Mouse (Mus musculus) heart, embryonic 11.5 days (tissue): ENCODE data around the gene Map4k1. TPM values are rescaled to one million over a fixed set of nuclear protein-coding genes. Genes with fewer than 3 reads are reported as not detected.

ENCODE experiments used
- ATAC-seq: fragments of 200-750 bp; cut with Nextera tagmentation; replicated peaks from 2 replicates; pipeline ENCODE4 v1.8.0; 2017; ENCODE audit warnings: moderate library complexity; ENCODE audit not compliant: insufficient number of reproducible peaks, low FRiP score, low TSS enrichment
- H3K27ac ChIP-seq: fragments of 300-500 bp; sonication (generic); 2 replicates; pipeline ENCODE4 v1.5.1; 2014; ENCODE audit warnings: mild to moderate bottlenecking, low read depth, low read length
- H3K27me3 ChIP-seq: fragments of 300-500 bp; sonication (generic); 2 replicates; pipeline ENCODE4 v1.6.1; 2014; ENCODE audit warnings: mild to moderate bottlenecking, low read length, mixed read lengths; ENCODE audit not compliant: control insufficient read depth, insufficient read depth
- H3K36me3 ChIP-seq: fragments of 300-500 bp; sonication (generic); 2 replicates; pipeline ENCODE4 v1.6.1; 2014; ENCODE audit warnings: mild to moderate bottlenecking, low read length, moderate library complexity, mixed read lengths; ENCODE audit not compliant: control insufficient read depth, insufficient read depth
- H3K4me1 ChIP-seq: fragments of 300-500 bp; sonication (generic); 2 replicates; pipeline ENCODE4 v1.6.1; 2014; ENCODE audit warnings: low read length; ENCODE audit not compliant: control insufficient read depth, insufficient read depth
- H3K4me2 ChIP-seq: fragments of 300-500 bp; sonication (generic); 2 replicates; pipeline ENCODE4 v1.6.1; 2014; ENCODE audit warnings: mild to moderate bottlenecking, moderate library complexity
- H3K4me3 ChIP-seq: fragments of 300-500 bp; sonication (generic); 2 replicates; pipeline ENCODE4 v1.5.1; 2014; ENCODE audit warnings: low read depth, low read length
- H3K9ac ChIP-seq: fragments of 300-500 bp; sonication (generic); 2 replicates; pipeline ENCODE4 v1.6.1; 2014; ENCODE audit warnings: mild to moderate bottlenecking, low read depth, low read length, moderate library complexity
- H3K9me3 ChIP-seq: fragments of 300-500 bp; sonication (generic); replicated peaks from 2 replicates; pipeline ENCODE4 v1.6.1; 2016; ENCODE audit warnings: low read length; ENCODE audit not compliant: control insufficient read depth
- WGBS: fragments of 180-500 bp; shearing (Covaris S2); extraction: QIAGEN DNeasy Blood & Tissue Kit; methylation state at CpG from one replicate; pipeline ENCODE4 v1.1.7; 2014; ENCODE audit not compliant: insufficient replicate concordance; 5-methylcytosine and 5-hydroxymethylcytosine counted together
- polyA plus RNA-seq: library from polyadenylated mRNA; unstranded; fragments of >200 nt; fragmentation: Nextera tagmentation; extraction: Ambion mirVana; gene quantifications from 2 replicates; pipeline ENCODE4 v1.2.1, GENCODE M21; 2014

The Map4k1 gene
- polyA plus RNA-seq, 1 experiment from 2014 or later, result 6.9 TPM

GRCm38 (mm10) chr7:28977556-28977955 lies 4.3 kb upstream of the Map4k1 start:
- H3K9ac ChIP-seq, result no peak overlapping the region
- H3K27ac ChIP-seq, result no peak overlapping the region
- H3K4me3 ChIP-seq, result no peak overlapping the region
- peaks cover 5% of the 10 kb centered on the region for H3K4me1 ChIP-seq
- 89% methylated on average over 9 of the region's 9 CpGs for WGBS
- no peaks in the 10 kb centered on the region for H3K9me3 ChIP-seq
- no peak overlapping the region for H3K4me2 ChIP-seq
- peaks cover 29% of the 10 kb centered on the region for H3K36me3 ChIP-seq
- ATAC-seq, result no peak
- no peaks in the 10 kb centered on the region for H3K27me3 ChIP-seq

GRCm38 (mm10) chr7:28982274-28983013 lies 594 bp downstream of the Map4k1 start:
- 13% methylated on average over 19 of the region's 19 CpGs for WGBS
- no peaks in the 10 kb centered on the region for H3K27me3 ChIP-seq
- ATAC-seq, result peak; percentile 42; the same call in 1 of the 2 replicates
- peak overlapping the region; percentile 89 for H3K4me3 ChIP-seq
- H3K36me3 ChIP-seq, result peaks cover 11% of the 10 kb centered on the region
- H3K27ac ChIP-seq, result peak overlapping the region; percentile 85
- H3K9me3 ChIP-seq, result no peaks in the 10 kb centered on the region
- H3K4me1 ChIP-seq, result peaks cover 10% of the 10 kb centered on the region
- peak overlapping the region; percentile 95 for H3K4me2 ChIP-seq
- peak overlapping the region; percentile 85 for H3K9ac ChIP-seq

GRCm38 (mm10) chr7:28983141-28983564 lies 1.3 kb downstream of the Map4k1 start:
- Histone ChIP-seq H3K4me2 (peak overlapping the region; percentile 95), H3K9ac (peak overlapping the region; percentile 85; the same call in 1 of the 2 replicates), H3K36me3 (peaks cover 8% of the 10 kb centered on the region), H3K27me3 (no peaks in the 10 kb centered on the region), H3K4me1 (peaks cover 10% of the 10 kb centered on the region), H3K9me3 (no peaks in the 10 kb centered on the region), H3K4me3 (peak overlapping the region; percentile 89), H3K27ac (0 out of 2 replicates have a peak overlapping the region, but pooled peaks have one; percentile 85)
- 63% methylated on average over 11 of the region's 11 CpGs for WGBS
- no peak for ATAC-seq

GRCm38 (mm10) chr7:28983849-28984248 lies 2.0 kb downstream of the Map4k1 start:
- no peak overlapping the region for H3K4me3 ChIP-seq

GRCm38 (mm10) chr7:28984452-28984851 lies 2.6 kb downstream of the Map4k1 start:
- no peak for ATAC-seq
- Histone ChIP-seq H3K36me3 (no peaks in the 10 kb centered on the region), H3K9ac (no peak overlapping the region), H3K4me2 (no peak overlapping the region), H3K9me3 (no peaks in the 10 kb centered on the region), H3K27me3 (no peaks in the 10 kb centered on the region), H3K4me3 (no peak overlapping the region), H3K4me1 (peaks cover 10% of the 10 kb centered on the region), H3K27ac (no peak overlapping the region)
- WGBS, result 93% methylated on average over 1 of the region's 1 CpGs

More at GRCm38 (mm10) chr7:28983849-28984248, 2.0 kb downstream of the Map4k1 start:
- H3K9me3 ChIP-seq, result no peaks in the 10 kb centered on the region
- no peak overlapping the region for H3K27ac ChIP-seq
- ATAC-seq, result no peak
- H3K27me3 ChIP-seq, result no peaks in the 10 kb centered on the region
- H3K4me1 ChIP-seq, result peaks cover 10% of the 10 kb centered on the region
- H3K4me2 ChIP-seq, result no peak overlapping the region
- WGBS, result 66% methylated on average over 4 of the region's 4 CpGs
- H3K9ac ChIP-seq, result no peak overlapping the region
- peaks cover under 1% of the 10 kb centered on the region; the same call in 1 of the 2 replicates for H3K36me3 ChIP-seq

- WGBS, result 65% methylated on average over 7 of the region's 7 CpGs
- no peaks in the 10 kb centered on the region for H3K27me3 ChIP-seq
- 0 out of 2 replicates have a peak overlapping the region, but pooled peaks have one; percentile 28 for H3K9ac ChIP-seq
- no peak for ATAC-seq
- H3K36me3 ChIP-seq, result no peaks in the 10 kb centered on the region
- no peak overlapping the region for H3K27ac ChIP-seq
- H3K4me3 ChIP-seq, result no peak overlapping the region
- H3K9me3 ChIP-seq, result no peaks in the 10 kb centered on the region
- peaks cover 10% of the 10 kb centered on the region for H3K4me1 ChIP-seq
- H3K4me2 ChIP-seq, result no peak overlapping the region
Measured at GRCm38 (mm10) chr7:28985207-28985606, 3.4 kb downstream of the Map4k1 start.

GRCm38 (mm10) chr7:28990766-28991273 lies 9.0 kb downstream of the Map4k1 start:
- Histone ChIP-seq H3K36me3 (no peaks in the 10 kb centered on the region), H3K4me2 (no peak overlapping the region), H3K27ac (no peak overlapping the region), H3K27me3 (no peaks in the 10 kb centered on the region), H3K9ac (no peak overlapping the region), H3K4me1 (no peaks in the 10 kb centered on the region), H3K9me3 (no peaks in the 10 kb centered on the region), H3K4me3 (no peak overlapping the region)
- 34% methylated on average over 13 of the region's 14 CpGs for WGBS
- no peak for ATAC-seq

- Histone ChIP-seq H3K4me1 (no peaks in the 10 kb centered on the region), H3K27me3 (no peaks in the 10 kb centered on the region), H3K4me3 (no peak overlapping the region), H3K9ac (no peak overlapping the region), H3K9me3 (no peaks in the 10 kb centered on the region), H3K27ac (no peak overlapping the region), H3K36me3 (no peaks in the 10 kb centered on the region), H3K4me2 (no peak overlapping the region)
- no peak for ATAC-seq
- 54% methylated on average over 5 of the region's 5 CpGs for WGBS
Measured at GRCm38 (mm10) chr7:28991616-28992015, 9.8 kb downstream of the Map4k1 start.
